Mouse (Mus musculus) hindbrain, postnatal 0 days (tissue): ENCODE results near the gene Gldn. TPM values are rescaled to one million over a fixed set of nuclear protein-coding genes. Genes with fewer than 3 reads are reported as not detected.

ENCODE experiments used
- ATAC-seq: fragments of 200-750 bp; cut with Nextera tagmentation; 2 replicates; pipeline ENCODE4 v1.8.0; 2017; ENCODE audit warnings: mild to moderate bottlenecking, moderate TSS enrichment, moderate library complexity
- DNase-seq: peaks from one replicate; pipeline ENCODE4 v3.0.0-alpha.2; 2015; ENCODE audit warnings: low spot score
- H3K27ac ChIP-seq: fragments of 300-500 bp; sonication (generic); 2 replicates; pipeline ENCODE4 v1.5.1; 2014; ENCODE audit warnings: mild to moderate bottlenecking
- H3K27me3 ChIP-seq: fragments of 300-500 bp; sonication (generic); 2 replicates; pipeline ENCODE4 v1.6.1; 2014; ENCODE audit warnings: low read length, mixed read lengths; ENCODE audit not compliant: insufficient read depth
- H3K36me3 ChIP-seq: fragments of 300-500 bp; sonication (generic); 2 replicates; pipeline ENCODE4 v1.6.1; 2014; ENCODE audit warnings: low read length, mixed read lengths; ENCODE audit not compliant: insufficient read depth
- H3K4me1 ChIP-seq: fragments of 300-500 bp; sonication (generic); 2 replicates; pipeline ENCODE4 v1.6.1; 2014; ENCODE audit warnings: antibody characterized with exemption, low read length, mixed read lengths; ENCODE audit not compliant: insufficient read depth
- H3K4me2 ChIP-seq: fragments of 300-500 bp; sonication (generic); 2 replicates; pipeline ENCODE4 v1.6.1; 2014; ENCODE audit warnings: low read depth, mild to moderate bottlenecking, low read length, moderate library complexity, mixed read lengths
- H3K4me3 ChIP-seq: fragments of 300-500 bp; sonication (generic); 2 replicates; pipeline ENCODE4 v1.5.1; 2014; ENCODE audit warnings: low read length
- H3K9ac ChIP-seq: fragments of 300-500 bp; sonication (generic); replicated peaks from 2 replicates; pipeline ENCODE4 v1.6.1; 2014; ENCODE audit warnings: mild to moderate bottlenecking, low read length, moderate library complexity, mixed read lengths
- H3K9me3 ChIP-seq: fragments of 300-500 bp; sonication (generic); 2 replicates; pipeline ENCODE4 v1.6.1; 2016; ENCODE audit warnings: low read length, mixed read lengths
- CTCF ChIP-seq: IDR thresholded peaks from 2 replicates; pipeline ENCODE4 v1.5.1; 2016; ENCODE audit warnings: antibody characterized with exemption, control low read depth, low read depth
- WGBS: fragments of 180-500 bp; shearing (Covaris S2); extraction: QIAGEN DNeasy Blood & Tissue Kit; methylation state at CpG from one replicate; pipeline ENCODE4 v1.1.7; 2014; 5-methylcytosine and 5-hydroxymethylcytosine counted together
- polyA plus RNA-seq: library from polyadenylated mRNA; unstranded; fragments of >200 nt; fragmentation: Nextera tagmentation; extraction: Ambion mirVana; gene quantifications from 2 replicates; pipeline ENCODE4 v1.2.1, GENCODE M21; 2015
- total RNA-seq: library from RNA; depleted of rRNA; stranded (reverse); fragments of >200 nt; gene quantifications from 2 replicates; pipeline ENCODE4 v1.2.3, GENCODE M21; 2014

Gldn gene
- total and polyA plus RNA-seq, 2 experiments from 2014 or later, result 0.21 to 0.78 TPM

DNA sequence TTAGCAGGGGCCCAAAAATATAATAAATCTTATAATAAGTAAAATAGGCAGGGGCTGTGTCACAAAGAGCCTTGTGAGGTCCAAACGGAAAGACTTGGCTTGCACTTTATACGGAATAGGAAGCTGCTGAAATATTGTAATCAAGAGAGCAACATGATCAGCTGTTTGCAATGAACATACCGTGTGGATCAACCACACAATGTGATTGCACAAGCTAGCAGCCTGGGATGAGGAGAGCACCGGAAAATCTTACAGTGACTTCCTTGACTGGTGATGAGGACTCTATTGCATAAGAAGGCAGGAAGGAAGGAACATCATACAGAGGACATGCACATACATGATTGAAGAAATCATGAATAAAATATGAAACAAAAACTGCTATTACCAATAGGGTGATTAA, 11.0 kb upstream of the Gldn start:
- no peak overlapping the region for H3K9ac ChIP-seq
- DNase-seq, result no peak
- no peak for TF ChIP-seq CTCF
- H3K4me3 ChIP-seq, result no peak overlapping the region
- ATAC-seq, result no peak
- no peak overlapping the region for H3K27ac ChIP-seq
- WGBS, result 94% methylated on average over 4 of the region's 4 CpGs
- H3K4me2 ChIP-seq, result no peak overlapping the region
- H3K4me1 ChIP-seq, result no peaks in the 10 kb centered on the region
- no peaks in the 10 kb centered on the region for H3K27me3 ChIP-seq
- no peaks in the 10 kb centered on the region for H3K36me3 ChIP-seq
- H3K9me3 ChIP-seq, result no peaks in the 10 kb centered on the region

- H3K36me3 ChIP-seq, result no peaks in the 10 kb centered on the region
- no peaks in the 10 kb centered on the region for H3K9me3 ChIP-seq
- no peak overlapping the region for H3K4me3 ChIP-seq
- no peaks in the 10 kb centered on the region for H3K27me3 ChIP-seq
- DNase-seq, result no peak
- TF ChIP-seq CTCF, result no peak
- H3K4me2 ChIP-seq, result no peak overlapping the region
- no peaks in the 10 kb centered on the region for H3K4me1 ChIP-seq
- no peak overlapping the region for H3K27ac ChIP-seq
- H3K9ac ChIP-seq, result no peak overlapping the region
- 86% methylated on average over 12 of the region's 12 CpGs for WGBS
- no peak for ATAC-seq
Observed at GRCm38 (mm10) chr9:54279046-54279589, 7.2 kb upstream of the Gldn start.

- no peaks in the 10 kb centered on the region for H3K9me3 ChIP-seq
- no peak for DNase-seq
- H3K4me1 ChIP-seq, result no peaks in the 10 kb centered on the region
- no peak overlapping the region for H3K27ac ChIP-seq
- H3K4me2 ChIP-seq, result no peak overlapping the region
- no peak for TF ChIP-seq CTCF
- ATAC-seq, result no peak
- no peaks in the 10 kb centered on the region for H3K36me3 ChIP-seq
- H3K4me3 ChIP-seq, result no peak overlapping the region
- H3K9ac ChIP-seq, result no peak overlapping the region
- 0 out of 2 replicates have a peak, but pooled peaks cover 4% of the 10 kb centered on the region for H3K27me3 ChIP-seq
- 58% methylated on average over 5 of the region's 5 CpGs for WGBS
Observed at GRCm38 (mm10) chr9:54287804-54288203, 1.5 kb downstream of the Gldn start.

- no peaks in the 10 kb centered on the region for H3K4me1 ChIP-seq
- H3K9ac ChIP-seq, result no peak overlapping the region
- H3K4me2 ChIP-seq, result no peak overlapping the region
- no peak overlapping the region for H3K27ac ChIP-seq
- no peak for DNase-seq
- H3K36me3 ChIP-seq, result no peaks in the 10 kb centered on the region
- 84% methylated on average over 3 of the region's 3 CpGs for WGBS
- no peak for TF ChIP-seq CTCF
- no peaks in the 10 kb centered on the region for H3K27me3 ChIP-seq
- no peak for ATAC-seq
- H3K9me3 ChIP-seq, result no peaks in the 10 kb centered on the region
- no peak overlapping the region for H3K4me3 ChIP-seq
Observed at GRCm38 (mm10) chr9:54299389-54299788, 13.1 kb downstream of the Gldn start.

- ATAC-seq (no peak), DNase-seq (no peak)
- no peak overlapping the region for H3K4me3 ChIP-seq
Observed at GRCm38 (mm10) chr9:54299792-54300191, 13.5 kb downstream of the Gldn start.

GRCm38 (mm10) chr9:54301255-54301654, 15.0 kb downstream of the Gldn start:
- Histone ChIP-seq H3K4me2 (no peak overlapping the region), H3K4me1 (no peaks in the 10 kb centered on the region), H3K27ac (no peak overlapping the region), H3K9ac (no peak overlapping the region), H3K4me3 (no peak overlapping the region), H3K27me3 (no peaks in the 10 kb centered on the region), H3K36me3 (no peaks in the 10 kb centered on the region), H3K9me3 (no peaks in the 10 kb centered on the region)
- TF ChIP-seq CTCF, result no peak
- ATAC-seq (no peak), DNase-seq (no peak)
- WGBS, result 79% methylated on average over 4 of the region's 4 CpGs

More at GRCm38 (mm10) chr9:54299792-54300191, 13.5 kb downstream of the Gldn start:
- Histone ChIP-seq H3K4me1 (no peaks in the 10 kb centered on the region), H3K27ac (no peak overlapping the region), H3K9ac (no peak overlapping the region), H3K4me2 (no peak overlapping the region), H3K9me3 (no peaks in the 10 kb centered on the region), H3K27me3 (no peaks in the 10 kb centered on the region), H3K36me3 (no peaks in the 10 kb centered on the region)
- TF ChIP-seq CTCF, result no peak

DNA sequence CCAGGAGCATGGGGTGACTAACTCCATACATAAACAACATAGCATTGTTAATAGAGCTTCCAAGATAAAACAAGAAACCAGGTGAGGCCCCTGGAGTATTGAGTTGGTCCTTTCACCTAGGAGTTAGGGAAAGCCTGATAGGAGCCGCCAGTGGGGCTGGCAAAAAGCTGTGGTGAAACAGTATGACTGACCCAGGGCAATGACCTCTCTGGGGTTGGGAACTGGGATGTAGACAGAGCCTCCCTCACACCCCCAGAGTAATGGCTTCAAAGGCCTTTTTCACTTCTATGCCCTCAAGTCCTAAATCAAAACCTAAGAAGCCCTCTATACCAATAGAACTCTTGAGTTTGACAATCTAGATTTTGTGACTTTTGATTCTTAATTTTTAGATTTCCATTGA, 21.9 kb downstream of the Gldn start:
- Histone ChIP-seq H3K36me3 (no peaks in the 10 kb centered on the region), H3K9ac (no peak overlapping the region), H3K4me3 (no peak overlapping the region), H3K27ac (no peak overlapping the region), H3K27me3 (no peaks in the 10 kb centered on the region), H3K4me1 (no peaks in the 10 kb centered on the region), H3K9me3 (no peaks in the 10 kb centered on the region), H3K4me2 (no peak overlapping the region)
- ATAC-seq (no peak), DNase-seq (no peak)
- TF ChIP-seq CTCF, result no peak
- 62% methylated on average over 1 of the region's 1 CpGs for WGBS
